In genomic region chr1:55021907-55022306, GRCm38 (mm10) we compare ENCODE assay signal across 20 mouse cellular contexts. TPM values are rescaled to one million over a fixed set of nuclear protein-coding genes. Genes with fewer than 3 reads are reported as not detected.
A peak's percentile ranks its signal among the peaks of the same experiment; 100 is the strongest.
DNase-seq lines count a peak whose midpoint lies in the region; TF ChIP-seq lines count a peak whose summit lies in the region.
"Had no signal": no experiment of that assay in that cellular context is flagged by ENCODE, and none has a peak within 500 bp of the region (broad histone marks: within the 10 kb centered on the region; RNA-seq: fewer than 3 reads in every experiment).

No protein-coding gene starts in this region.

- H3K79me2 ChIP-seq in MEL (ENCODE audit: control insufficient read depth, insufficient read depth, low read length, poor library complexity) = peaks cover 80% of the 10 kb centered on the region

- H3K27ac ChIP-seq in ES-E14 (ENCODE audit: insufficient read depth, low read depth, low read length, poor library complexity, severe bottlenecking) (no peak overlapping the region), MEL (ENCODE audit: control insufficient read depth, low read depth, low read length) (no peak overlapping the region)
- H3K27ac ChIP-seq in limb, embryonic 10.5 days = no peak overlapping the region

- H3K36me3 ChIP-seq in ES-E14 (ENCODE audit: control insufficient read depth, insufficient read depth, low read length, poor library complexity, severe bottlenecking) (peaks cover 3% of the 10 kb centered on the region), MEL (ENCODE audit: control insufficient read depth in 1 of 2, insufficient read depth in 2 of 2, low read length in 2 of 2) (peaks cover 18 to 41% of the 10 kb centered on the region in 2 experiments)
- peaks cover 61% of the 10 kb centered on the region for H3K36me3 ChIP-seq in limb, embryonic 10.5 days

- H3K9me3 ChIP-seq in ES-E14 (ENCODE audit: control insufficient read depth, insufficient read depth, low read depth, low read length) (no peaks in the 10 kb centered on the region), MEL (replicated peaks; ENCODE audit: insufficient read depth, low read length) (no peaks in the 10 kb centered on the region)
- H3K9me3 ChIP-seq in limb, embryonic 10.5 days (replicated peaks) = no peaks in the 10 kb centered on the region
- H3K9me3 ChIP-seq: G1E had no signal

- peaks cover 2 to 6% of the 10 kb centered on the region in 2 experiments; a peak in 2 of 4 replicates for H3K4me1 ChIP-seq in ES-E14 (ENCODE audit: control insufficient read depth in 2 of 2, insufficient read depth in 2 of 2, low read length in 2 of 2, poor library complexity in 1 of 2)
- peaks cover 7 to 13% of the 10 kb centered on the region in 2 experiments; a peak in 3 of 4 replicates for H3K4me1 ChIP-seq in MEL (ENCODE audit: control insufficient read depth in 1 of 2, insufficient read depth in 2 of 2, low read length in 2 of 2)
- peaks cover 5% of the 10 kb centered on the region; the same call in 1 of the 2 replicates for H3K4me1 ChIP-seq in limb, embryonic 10.5 days

- DNase-seq in ES-E14 (ENCODE audit: low read depth, low spot score) = no peak
- no peak for DNase-seq in MEL (ENCODE audit: low read depth, low spot score)
- no peak for DNase-seq in adipocyte (ENCODE audit: low spot score)
- no peak for DNase-seq in limb, embryonic 10.5 days (ENCODE audit: low spot score)
- DNase-seq: adrenal gland, adult 2 months; adrenal gland, adult 8-10 months; adrenal gland, postnatal 10 days; adrenal gland, postnatal 14 days; adrenal gland, postnatal 25 days; adrenal gland, postnatal 36 days; B cell, adult 2 months; cerebellum, adult 11 months; cerebellum, adult 11-12 months; cerebellum, adult 18-20 months; cerebellum, adult 2 months; cerebellum, adult 8-10 months; cerebellum, adult 9-10 months had no signal

- no peaks in the 10 kb centered on the region for H3K27me3 ChIP-seq in MEL (ENCODE audit: control insufficient read depth in 1 of 2, insufficient read depth in 2 of 2, low read length in 2 of 2)
- no peaks in the 10 kb centered on the region for H3K27me3 ChIP-seq in limb, embryonic 10.5 days (ENCODE audit: low read depth, poor library complexity, severe bottlenecking)
- H3K27me3 ChIP-seq: CH12.LX, Patski had no signal

- no peak for TF ChIP-seq EP300 in MEL (IDR thresholded peaks at IDR 0.05; ENCODE audit: low read depth in 1 of 2, low read length in 2 of 2)

- TF ChIP-seq CTCF in MEL (IDR thresholded peaks at IDR 0.05 in 2 of 3, conservative IDR thresholded peaks at IDR 0.05 in 1 of 3; ENCODE audit: control insufficient read depth in 1 of 3, insufficient read depth in 1 of 3, low read depth in 2 of 3, low read length in 3 of 3, poor library complexity in 1 of 3, severe bottlenecking in 1 of 3) = no peak

- no peak for TF ChIP-seq POLR2A in MEL (IDR thresholded peaks at IDR 0.05; ENCODE audit: control insufficient read depth in 1 of 2, insufficient read depth in 1 of 2, low read depth in 1 of 2, low read length in 2 of 2, poor library complexity in 1 of 2)

- TF ChIP-seq RAD21 in MEL (IDR thresholded peaks at IDR 0.05; ENCODE audit: low read depth, low read length) = no peak

- H3K9ac ChIP-seq in ES-E14 (ENCODE audit: insufficient read depth, low read depth, low read length, poor library complexity, severe bottlenecking) (no peak overlapping the region; the same call in 1 of the 2 replicates), MEL (ENCODE audit: control insufficient read depth, low read depth, low read length, poor library complexity, severe bottlenecking) (no peak overlapping the region)

- H3K4me3 ChIP-seq in ES-E14 (ENCODE audit: insufficient read depth in 1 of 2, low read depth in 1 of 2, low read length in 2 of 2, poor library complexity in 1 of 2, severe bottlenecking in 1 of 2) (no peak overlapping the region), MEL (ENCODE audit: control insufficient read depth in 1 of 2, insufficient read depth in 1 of 2, low read depth in 2 of 2, low read length in 2 of 2) (no peak overlapping the region)
- no peak overlapping the region for H3K4me3 ChIP-seq in limb, embryonic 10.5 days

- in situ Hi-C loops in ES-E14 (cut with MboI; ENCODE audit: low sequenced_read_pairs in 2 of 2, unreplicated experiment in 2 of 2) = no loop called here

TF ChIP-seq in ES-E14, 5 proteins besides CTCF, POLR2A, EP300 and RAD21:
- peak; percentile 55; the same call in 1 of the 2 replicates for TF ChIP-seq ZNF384 (IDR thresholded peaks at IDR 0.05; ENCODE audit: low read depth, low read length)
- no peak for TF ChIP-seq CHD2 (IDR thresholded peaks at IDR 0.05; ENCODE audit: low read depth, low read length)
- no peak for TF ChIP-seq ZC3H11A (IDR thresholded peaks at IDR 0.05; ENCODE audit: borderline replicate concordance, low read depth, low read length)
- no peak for TF ChIP-seq HCFC1 (IDR thresholded peaks at IDR 0.05; ENCODE audit: borderline replicate concordance, insufficient read depth, low read length)
- TF ChIP-seq MAFK (IDR thresholded peaks at IDR 0.05; ENCODE audit: insufficient read depth, low read depth, low read length) = no peak

TF ChIP-seq in MEL, 35 proteins besides CTCF, POLR2A, EP300 and RAD21:
- TF ChIP-seq JUND (IDR thresholded peaks at IDR 0.05; ENCODE audit: low read depth, low read length) (no peak), ZNF384 (IDR thresholded peaks at IDR 0.05; ENCODE audit: low read depth, low read length) (peak; percentile 69)

RNA-seq across cellular contexts. Expression of gene Sf3b1, which starts 5.4 kb away (rescaled TPM):
- total RNA-seq in ES-E14 (2012; rRNA removed) (139 and 164 TPM in 2 replicates), MEL (2012; rRNA removed) (118 and 135 TPM in 2 replicates)
- 100 to 1,000 TPM; 111 to 167 TPM for polyA plus RNA-seq in MEL (2012; ENCODE audit: insufficient read depth in 1 of 2, insufficient read length in 2 of 2, low read depth in 1 of 2, low replicate concordance in 2 of 2, missing spikeins in 1 of 2)
- 246 and 282 TPM in 2 replicates for polyA plus RNA-seq in limb, embryonic 10.5 days (2016; fragmentation: Nextera tagmentation; extraction: Ambion mirVana)

RNA-seq across cellular contexts. Expression of gene Coq10b, which starts 30.7 kb away (rescaled TPM):
- 10.8 and 20.4 TPM in 2 replicates for total RNA-seq in ES-E14 (2012; rRNA removed)
- total RNA-seq in MEL (2012; rRNA removed) = 9.0 and 13.4 TPM in 2 replicates
- polyA plus RNA-seq in MEL (2012; ENCODE audit: insufficient read depth in 1 of 2, insufficient read length in 2 of 2, low read depth in 1 of 2, low replicate concordance in 2 of 2, missing spikeins in 1 of 2) = 10 to 100 TPM in 1 of 2 experiments, 1 to 10 TPM in 1; 9.8 to 84.6 TPM
- 19.0 and 19.5 TPM in 2 replicates for polyA plus RNA-seq in limb, embryonic 10.5 days (2016; fragmentation: Nextera tagmentation; extraction: Ambion mirVana)
